Mouse (Mus musculus): ENCODE data around the gene Gpc2. TPM values are rescaled to one million over a fixed set of nuclear protein-coding genes. Genes with fewer than 3 reads are reported as not detected.

The Gpc2 gene
- polyA plus RNA-seq, 1 experiment from 2014 or later: 24.2 TPM

GRCm38 (mm10) chr5:138280425-138280768 is 592 bp upstream of the Gpc2 start:
- DNase-seq (ENCODE audit: low spot score) (no peak), ATAC-seq (ENCODE audit: low FRiP score) (no peak)
- H3K4me3 ChIP-seq (replicated peaks; ENCODE audit: low read length): peak overlapping the region; percentile 54
- no peaks in the 10 kb centered on the region for H3K27me3 ChIP-seq (ENCODE audit: control insufficient read depth, insufficient read depth, low read length)
- H3K27ac ChIP-seq: no peak overlapping the region
- peaks cover 37% of the 10 kb centered on the region for H3K4me1 ChIP-seq (replicated peaks; ENCODE audit: control insufficient read depth, insufficient read depth, low read length)
- WGBS: 21% methylated on average over 26 of the region's 26 CpGs
- no peak overlapping the region for H3K9ac ChIP-seq
- H3K4me2 ChIP-seq (replicated peaks): peak overlapping the region; percentile 68
- peaks cover 7% of the 10 kb centered on the region; the same call in 1 of the 2 replicates for H3K9me3 ChIP-seq (ENCODE audit: control insufficient read depth, low read length)
- peaks cover 28% of the 10 kb centered on the region for H3K36me3 ChIP-seq (replicated peaks; ENCODE audit: control insufficient read depth, insufficient read depth)

DNA sequence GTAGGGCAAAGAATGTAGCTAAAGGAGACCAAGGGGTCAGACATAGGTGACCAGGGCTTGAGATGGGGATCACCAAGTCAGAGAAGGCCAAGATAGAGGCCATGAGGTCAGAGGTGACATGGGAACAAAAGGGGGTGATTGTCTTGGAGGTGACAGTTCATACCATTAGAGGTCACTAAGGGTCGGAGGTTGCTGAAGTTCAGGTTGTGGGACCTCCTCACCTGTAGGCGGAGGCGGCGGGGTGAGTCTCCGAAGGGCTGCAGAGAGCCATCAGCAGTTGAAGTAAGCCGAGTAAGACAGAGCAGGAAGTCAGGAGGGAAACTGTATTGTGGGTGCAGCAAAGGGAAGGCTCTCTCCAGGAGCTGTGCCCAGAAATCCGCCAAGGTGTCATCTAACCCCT is 1.8 kb downstream of the Gpc2 start:
- H3K27ac ChIP-seq: no peak overlapping the region

DNA sequence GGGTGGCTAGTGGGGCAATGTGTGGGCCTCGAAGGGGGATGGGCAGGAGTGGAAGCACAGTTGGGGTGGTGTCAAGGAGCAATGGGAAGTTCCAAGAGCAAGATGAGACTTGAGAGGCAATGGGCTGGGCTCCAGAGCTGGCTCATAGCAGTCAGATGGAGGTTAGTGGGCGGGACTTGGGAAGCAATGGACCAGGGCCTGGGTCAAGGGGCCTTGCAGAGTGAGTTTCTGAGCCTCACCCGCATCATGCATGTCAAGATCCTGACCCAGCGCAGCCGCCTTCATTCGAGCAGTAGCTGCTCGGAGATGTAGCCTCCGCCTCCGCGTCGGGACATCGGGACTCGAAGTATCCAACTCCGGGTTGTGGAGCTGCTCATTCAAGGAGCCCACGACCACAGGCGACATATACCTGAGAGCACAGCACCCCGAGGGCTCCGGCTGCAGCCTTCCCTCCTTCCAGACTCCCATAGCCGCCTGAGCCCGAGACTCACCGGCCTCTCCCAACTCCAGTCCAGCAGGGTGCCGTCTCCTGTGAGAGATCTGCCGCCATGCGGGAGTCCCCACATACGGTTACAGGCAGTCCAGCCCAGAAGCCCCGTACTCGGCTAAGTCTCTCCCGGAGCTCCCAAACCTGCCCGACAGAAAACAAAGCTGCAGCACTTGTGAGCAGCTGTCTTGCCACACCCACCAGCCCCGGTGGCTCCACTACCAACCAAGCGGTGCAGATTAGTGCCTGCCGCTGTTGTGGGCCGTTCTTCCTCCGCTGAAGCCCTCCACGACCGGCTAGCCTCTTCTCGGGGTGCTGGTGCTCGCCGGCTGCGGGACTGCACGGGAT is 4.4 kb downstream of the Gpc2 start:
- ATAC-seq (ENCODE audit: low FRiP score): no peak
- Histone ChIP-seq H3K36me3 (replicated peaks; ENCODE audit: control insufficient read depth, insufficient read depth) (peaks cover 38% of the 10 kb centered on the region), H3K27ac (no peak overlapping the region), H3K9me3 (ENCODE audit: control insufficient read depth, low read length) (peaks cover 1% of the 10 kb centered on the region; the same call in 1 of the 2 replicates), H3K27me3 (ENCODE audit: control insufficient read depth, insufficient read depth, low read length) (no peaks in the 10 kb centered on the region), H3K4me3 (replicated peaks; ENCODE audit: low read length) (peak overlapping the region; percentile 32), H3K9ac (peak overlapping the region; percentile 64), H3K4me2 (replicated peaks) (peak overlapping the region; percentile 62), H3K4me1 (replicated peaks; ENCODE audit: control insufficient read depth, insufficient read depth, low read length) (peaks cover 52% of the 10 kb centered on the region)
- DNase-seq (ENCODE audit: low spot score): no peak
- WGBS: 8% methylated on average over 41 of the region's 41 CpGs

More for the DNA sequence above, 1.8 kb downstream of the Gpc2 start:
- no peak for DNase-seq (ENCODE audit: low spot score)
- WGBS: 83% methylated on average over 7 of the region's 7 CpGs
- Histone ChIP-seq H3K9ac (peak overlapping the region; percentile 71), H3K9me3 (ENCODE audit: control insufficient read depth, low read length) (peaks cover 7% of the 10 kb centered on the region; the same call in 1 of the 2 replicates), H3K27me3 (ENCODE audit: control insufficient read depth, insufficient read depth, low read length) (no peaks in the 10 kb centered on the region), H3K4me3 (replicated peaks; ENCODE audit: low read length) (peak overlapping the region; percentile 54), H3K4me1 (replicated peaks; ENCODE audit: control insufficient read depth, insufficient read depth, low read length) (peaks cover 52% of the 10 kb centered on the region), H3K36me3 (replicated peaks; ENCODE audit: control insufficient read depth, insufficient read depth) (peaks cover 38% of the 10 kb centered on the region), H3K4me2 (replicated peaks) (peak overlapping the region; percentile 68)
- ATAC-seq (ENCODE audit: low FRiP score): no peak

- Histone ChIP-seq H3K9ac (no peak overlapping the region), H3K4me3 (replicated peaks; ENCODE audit: low read length) (no peak overlapping the region), H3K36me3 (replicated peaks; ENCODE audit: control insufficient read depth, insufficient read depth) (peaks cover 38% of the 10 kb centered on the region), H3K4me1 (replicated peaks; ENCODE audit: control insufficient read depth, insufficient read depth, low read length) (peaks cover 52% of the 10 kb centered on the region), H3K9me3 (ENCODE audit: control insufficient read depth, low read length) (no peaks in the 10 kb centered on the region), H3K27me3 (ENCODE audit: control insufficient read depth, insufficient read depth, low read length) (no peaks in the 10 kb centered on the region), H3K27ac (no peak overlapping the region), H3K4me2 (replicated peaks) (no peak overlapping the region)
- no peak for ATAC-seq (ENCODE audit: low FRiP score)
- WGBS: 42% methylated on average over 8 of the region's 8 CpGs
- DNase-seq (ENCODE audit: low spot score): no peak
Observed at GRCm38 (mm10) chr5:138274186-138274585, 5.6 kb downstream of the Gpc2 start.

DNA sequence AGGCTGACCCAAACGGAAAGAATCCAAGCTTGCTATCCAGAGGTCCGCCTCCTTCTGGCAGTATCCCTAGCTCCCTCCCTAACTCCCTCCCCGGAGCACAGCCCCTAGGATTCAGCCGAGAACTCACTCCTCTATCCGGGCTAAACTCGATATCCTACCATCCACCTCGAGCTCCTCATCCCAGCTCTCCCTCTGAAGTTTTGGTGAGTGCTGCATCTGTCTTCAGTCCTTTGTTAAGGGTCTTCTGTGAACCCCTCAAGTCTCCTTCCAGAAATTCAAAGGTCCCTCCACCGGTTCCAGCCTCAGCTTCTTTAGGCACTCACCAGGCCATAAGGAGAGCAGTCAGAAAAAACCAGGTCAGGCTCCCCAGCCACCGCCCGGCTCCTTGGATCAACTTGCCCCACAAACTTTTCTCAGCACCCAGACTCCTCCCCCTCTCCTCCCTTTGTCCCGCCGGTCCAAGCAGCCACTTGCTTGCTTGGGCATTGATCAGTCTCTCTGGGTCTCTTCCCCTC is 7.3 kb downstream of the Gpc2 start, which contains the start of gene Gal3st4:
Gene Gal3st4, minus strand, starts transcription at position 432 of the 515 bp plus-strand sequence.
- H3K36me3 ChIP-seq (replicated peaks; ENCODE audit: control insufficient read depth, insufficient read depth): peaks cover 29% of the 10 kb centered on the region
- H3K27ac ChIP-seq: peak within 1 kb of the TSS; percentile 17; the same call in 1 of the 2 replicates
- H3K4me3 ChIP-seq (replicated peaks; ENCODE audit: low read length): peak within 1 kb of the TSS; percentile 4; the same call in 1 of the 2 replicates
- peaks cover 36% of the 10 kb centered on the region for H3K4me1 ChIP-seq (replicated peaks; ENCODE audit: control insufficient read depth, insufficient read depth, low read length)
- DNase-seq (ENCODE audit: low spot score) (no peak), ATAC-seq (ENCODE audit: low FRiP score) (no peak)
- H3K9ac ChIP-seq: peak within 1 kb of the TSS; percentile 45
- H3K4me2 ChIP-seq (replicated peaks): peak within 1 kb of the TSS; percentile 39
- H3K27me3 ChIP-seq (ENCODE audit: control insufficient read depth, insufficient read depth, low read length): no peaks in the 10 kb centered on the region
- H3K9me3 ChIP-seq (ENCODE audit: control insufficient read depth, low read length): no peaks in the 10 kb centered on the region
- 1% methylated on average over 12 of the region's 12 CpGs for WGBS

- H3K27me3 ChIP-seq (ENCODE audit: control insufficient read depth, insufficient read depth, low read length): no peaks in the 10 kb centered on the region
- H3K9ac ChIP-seq: no peak overlapping the region
- DNase-seq (ENCODE audit: low spot score): no peak
- no peak overlapping the region for H3K4me3 ChIP-seq (replicated peaks; ENCODE audit: low read length)
- ATAC-seq (ENCODE audit: low FRiP score): no peak
- no peaks in the 10 kb centered on the region for H3K9me3 ChIP-seq (ENCODE audit: control insufficient read depth, low read length)
- H3K4me1 ChIP-seq (replicated peaks; ENCODE audit: control insufficient read depth, insufficient read depth, low read length): peaks cover 23% of the 10 kb centered on the region
- 47% methylated on average over 3 of the region's 3 CpGs for WGBS
- H3K4me2 ChIP-seq (replicated peaks): no peak overlapping the region
- H3K27ac ChIP-seq: no peak overlapping the region
- peaks cover 23% of the 10 kb centered on the region for H3K36me3 ChIP-seq (replicated peaks; ENCODE audit: control insufficient read depth, insufficient read depth)
Observed at GRCm38 (mm10) chr5:138271232-138271631, 8.6 kb downstream of the Gpc2 start.

DNA sequence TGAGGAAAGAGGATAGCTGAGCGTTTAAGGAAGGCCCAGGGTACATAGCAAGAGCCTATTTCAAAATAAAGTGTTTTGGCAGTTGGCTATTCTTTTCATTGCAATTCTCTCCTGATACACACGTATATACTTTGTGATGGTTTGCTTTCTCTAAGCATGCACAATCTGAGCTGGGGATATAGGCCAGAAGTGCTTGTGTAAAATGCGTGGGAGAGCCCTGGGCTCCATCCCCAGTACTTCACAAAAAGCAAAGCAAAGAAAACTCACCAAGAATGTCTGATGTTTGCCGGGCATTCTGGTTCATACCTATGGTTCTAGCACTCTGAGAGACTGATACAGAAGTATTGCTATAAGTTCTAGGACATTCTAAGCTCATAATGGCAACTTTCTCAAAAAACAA is 10.8 kb downstream of the Gpc2 start:
- no peak for ATAC-seq (ENCODE audit: low FRiP score)
- no peak for DNase-seq (ENCODE audit: low spot score)
- no peak overlapping the region for H3K4me3 ChIP-seq (replicated peaks; ENCODE audit: low read length)
- no peaks in the 10 kb centered on the region for H3K9me3 ChIP-seq (ENCODE audit: control insufficient read depth, low read length)
- no peak overlapping the region for H3K4me2 ChIP-seq (replicated peaks)
- H3K9ac ChIP-seq: no peak overlapping the region
- no peak overlapping the region for H3K27ac ChIP-seq
- no peaks in the 10 kb centered on the region for H3K27me3 ChIP-seq (ENCODE audit: control insufficient read depth, insufficient read depth, low read length)
- peaks cover 13% of the 10 kb centered on the region for H3K36me3 ChIP-seq (replicated peaks; ENCODE audit: control insufficient read depth, insufficient read depth)
- peaks cover 17% of the 10 kb centered on the region for H3K4me1 ChIP-seq (replicated peaks; ENCODE audit: control insufficient read depth, insufficient read depth, low read length)
- WGBS: 86% methylated on average over 4 of the region's 4 CpGs

- WGBS: 83% methylated on average over 3 of the region's 3 CpGs
- no peak overlapping the region for H3K27ac ChIP-seq
- ATAC-seq (ENCODE audit: low FRiP score): no peak
Observed at GRCm38 (mm10) chr5:138267114-138267513, 12.7 kb downstream of the Gpc2 start.

DNA sequence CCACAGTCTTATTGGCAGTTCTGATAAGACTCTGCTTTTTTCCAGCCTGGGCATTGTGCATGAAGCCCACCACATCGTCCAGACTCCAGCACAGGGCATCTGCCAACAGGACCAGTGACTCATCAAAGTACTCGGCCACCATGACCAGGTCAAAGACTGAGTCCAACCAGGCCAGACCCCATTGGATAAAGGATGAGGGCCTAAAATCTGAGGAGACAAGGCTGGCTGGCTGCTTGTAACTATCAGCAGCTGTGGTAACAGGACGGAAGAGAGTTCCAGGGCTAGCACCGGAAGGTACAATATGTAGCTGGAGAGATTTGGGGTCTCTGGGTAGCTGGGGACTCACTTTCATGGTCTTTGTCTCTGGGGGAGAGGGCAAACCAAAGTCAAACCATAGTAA is 14.1 kb downstream of the Gpc2 start:
- DNase-seq (ENCODE audit: low spot score): no peak
- Histone ChIP-seq H3K27ac (no peak overlapping the region), H3K9ac (no peak overlapping the region), H3K4me2 (replicated peaks) (no peak overlapping the region), H3K36me3 (replicated peaks; ENCODE audit: control insufficient read depth, insufficient read depth) (peaks cover 28% of the 10 kb centered on the region), H3K27me3 (ENCODE audit: control insufficient read depth, insufficient read depth, low read length) (no peaks in the 10 kb centered on the region), H3K4me1 (replicated peaks; ENCODE audit: control insufficient read depth, insufficient read depth, low read length) (peaks cover 20% of the 10 kb centered on the region), H3K4me3 (replicated peaks; ENCODE audit: low read length) (no peak overlapping the region), H3K9me3 (ENCODE audit: control insufficient read depth, low read length) (no peaks in the 10 kb centered on the region)
- no peak for ATAC-seq (ENCODE audit: low FRiP score)
- WGBS: 96% methylated on average over 4 of the region's 4 CpGs

More at GRCm38 (mm10) chr5:138267114-138267513, 12.7 kb downstream of the Gpc2 start:
- Histone ChIP-seq H3K4me1 (replicated peaks; ENCODE audit: control insufficient read depth, insufficient read depth, low read length) (peaks cover 20% of the 10 kb centered on the region), H3K9me3 (ENCODE audit: control insufficient read depth, low read length) (no peaks in the 10 kb centered on the region), H3K9ac (no peak overlapping the region), H3K4me2 (replicated peaks) (no peak overlapping the region), H3K27me3 (ENCODE audit: control insufficient read depth, insufficient read depth, low read length) (no peaks in the 10 kb centered on the region), H3K36me3 (replicated peaks; ENCODE audit: control insufficient read depth, insufficient read depth) (peaks cover 14% of the 10 kb centered on the region), H3K4me3 (replicated peaks; ENCODE audit: low read length) (no peak overlapping the region)
- DNase-seq (ENCODE audit: low spot score): no peak

Measured in hindbrain, embryonic 14.5 days (tissue).